Mouse (Mus musculus): ENCODE results near the gene Nr1d1. TPM values are rescaled to one million over a fixed set of nuclear protein-coding genes. Genes with fewer than 3 reads are reported as not detected.

The Nr1d1 gene
- total and polyA plus RNA-seq, 2 experiments from 2014 or later, result 7.5 to 13.5 TPM

GRCm38 (mm10) chr11:98734020-98734419 lies 41.1 kb downstream of the Nr1d1 start:
- H3K27me3 ChIP-seq (ENCODE audit: insufficient read depth, low read length), result no peaks in the 10 kb centered on the region
- no peak for TF ChIP-seq CTCF (IDR thresholded peaks at IDR 0.05; ENCODE audit: low read depth)
- DNase-seq (ENCODE audit: low spot score), result no peak
- H3K36me3 ChIP-seq (ENCODE audit: insufficient read depth, low read length), result no peaks in the 10 kb centered on the region
- no peak overlapping the region for H3K27ac ChIP-seq
- H3K4me3 ChIP-seq (ENCODE audit: low read length), result no peak overlapping the region
- WGBS, result 82% methylated on average over 3 of the region's 3 CpGs
- H3K9ac ChIP-seq (replicated peaks; ENCODE audit: low read length), result no peak overlapping the region
- ATAC-seq, result no peak
- no peaks in the 10 kb centered on the region for H3K9me3 ChIP-seq (ENCODE audit: low read length)
- H3K4me2 ChIP-seq (ENCODE audit: low read depth, low read length), result no peak overlapping the region
- H3K4me1 ChIP-seq (ENCODE audit: insufficient read depth, low read length), result peaks cover 12% of the 10 kb centered on the region

GRCm38 (mm10) chr11:98731134-98731533 lies 44.0 kb downstream of the Nr1d1 start:
- Histone ChIP-seq H3K27me3 (ENCODE audit: insufficient read depth, low read length) (no peaks in the 10 kb centered on the region), H3K36me3 (ENCODE audit: insufficient read depth, low read length) (peaks cover 12% of the 10 kb centered on the region), H3K9me3 (ENCODE audit: low read length) (no peaks in the 10 kb centered on the region), H3K9ac (replicated peaks; ENCODE audit: low read length) (0 out of 2 replicates have a peak overlapping the region, but pooled peaks have one; percentile 17), H3K4me2 (ENCODE audit: low read depth, low read length) (no peak overlapping the region), H3K4me3 (ENCODE audit: low read length) (no peak overlapping the region), H3K4me1 (ENCODE audit: insufficient read depth, low read length) (peaks cover 4% of the 10 kb centered on the region), H3K27ac (peak overlapping the region; percentile 22; the same call in 1 of the 2 replicates)
- no peak for TF ChIP-seq CTCF (IDR thresholded peaks at IDR 0.05; ENCODE audit: low read depth)
- 34% methylated on average over 5 of the region's 5 CpGs for WGBS
- DNase-seq (ENCODE audit: low spot score), result peak; percentile 77
- 0 out of 2 replicates have a peak, but pooled peaks have one; percentile 42 for ATAC-seq

GRCm38 (mm10) chr11:98730727-98731126 lies 44.4 kb downstream of the Nr1d1 start:
- ATAC-seq (0 out of 2 replicates have a peak, but pooled peaks have one; percentile 20), DNase-seq (ENCODE audit: low spot score) (no peak)
- H3K4me2 ChIP-seq (ENCODE audit: low read depth, low read length), result no peak overlapping the region
- no peaks in the 10 kb centered on the region for H3K9me3 ChIP-seq (ENCODE audit: low read length)
- no peak overlapping the region for H3K9ac ChIP-seq (replicated peaks; ENCODE audit: low read length)
- H3K4me3 ChIP-seq (ENCODE audit: low read length), result no peak overlapping the region
- WGBS, result 51% methylated on average over 4 of the region's 4 CpGs
- H3K36me3 ChIP-seq (ENCODE audit: insufficient read depth, low read length), result peaks cover 16% of the 10 kb centered on the region
- H3K27ac ChIP-seq, result peak overlapping the region; percentile 22; the same call in 1 of the 2 replicates
- TF ChIP-seq CTCF (IDR thresholded peaks at IDR 0.05; ENCODE audit: low read depth), result no peak
- peaks cover 4% of the 10 kb centered on the region for H3K4me1 ChIP-seq (ENCODE audit: insufficient read depth, low read length)
- H3K27me3 ChIP-seq (ENCODE audit: insufficient read depth, low read length), result no peaks in the 10 kb centered on the region

GRCm38 (mm10) chr11:98729119-98729588 lies 46.0 kb downstream of the Nr1d1 start, which contains the start of gene Med24:
Med24 (minus strand) TSS chr11:98729435.
- ATAC-seq, result peak; percentile 94
- WGBS, result under 1% methylated on average over 16 of the region's 16 CpGs
- Histone ChIP-seq H3K4me2 (ENCODE audit: low read depth, low read length) (peak within 1 kb of the TSS; percentile 87), H3K36me3 (ENCODE audit: insufficient read depth, low read length) (peaks cover 20% of the 10 kb centered on the region), H3K4me1 (ENCODE audit: insufficient read depth, low read length) (peaks cover 4% of the 10 kb centered on the region), H3K9ac (replicated peaks; ENCODE audit: low read length) (peak within 1 kb of the TSS; percentile 57), H3K27ac (peak within 1 kb of the TSS; percentile 83), H3K9me3 (ENCODE audit: low read length) (no peaks in the 10 kb centered on the region), H3K27me3 (ENCODE audit: insufficient read depth, low read length) (no peaks in the 10 kb centered on the region), H3K4me3 (ENCODE audit: low read length) (peak within 1 kb of the TSS; percentile 60)
- peak; percentile 96 for DNase-seq (ENCODE audit: low spot score)
- no peak for TF ChIP-seq CTCF (IDR thresholded peaks at IDR 0.05; ENCODE audit: low read depth)

GRCm38 (mm10) chr11:98725926-98726506 lies 49.1 kb downstream of the Nr1d1 start:
- no peaks in the 10 kb centered on the region for H3K27me3 ChIP-seq (ENCODE audit: insufficient read depth, low read length)
- ATAC-seq, result no peak
- WGBS, result 94% methylated on average over 15 of the region's 15 CpGs

GRCm38 (mm10) chr11:98723098-98723497 lies 52.0 kb downstream of the Nr1d1 start:
- Histone ChIP-seq H3K27me3 (ENCODE audit: insufficient read depth, low read length) (no peaks in the 10 kb centered on the region), H3K4me2 (ENCODE audit: low read depth, low read length) (no peak overlapping the region), H3K9me3 (ENCODE audit: low read length) (no peaks in the 10 kb centered on the region), H3K4me1 (ENCODE audit: insufficient read depth, low read length) (no peaks in the 10 kb centered on the region), H3K36me3 (ENCODE audit: insufficient read depth, low read length) (peaks cover 20% of the 10 kb centered on the region), H3K4me3 (ENCODE audit: low read length) (no peak overlapping the region), H3K27ac (no peak overlapping the region), H3K9ac (replicated peaks; ENCODE audit: low read length) (no peak overlapping the region)
- DNase-seq (ENCODE audit: low spot score) (no peak), ATAC-seq (no peak)
- TF ChIP-seq CTCF (IDR thresholded peaks at IDR 0.05; ENCODE audit: low read depth), result no peak
- 81% methylated on average over 7 of the region's 7 CpGs for WGBS

More at GRCm38 (mm10) chr11:98725926-98726506, 49.1 kb downstream of the Nr1d1 start:
- no peak for TF ChIP-seq CTCF (IDR thresholded peaks at IDR 0.05; ENCODE audit: low read depth)
- DNase-seq (ENCODE audit: low spot score), result no peak
- peaks cover 20% of the 10 kb centered on the region for H3K36me3 ChIP-seq (ENCODE audit: insufficient read depth, low read length)
- peaks cover 4% of the 10 kb centered on the region for H3K4me1 ChIP-seq (ENCODE audit: insufficient read depth, low read length)
- no peak overlapping the region for H3K27ac ChIP-seq
- no peak overlapping the region for H3K4me2 ChIP-seq (ENCODE audit: low read depth, low read length)
- no peak overlapping the region for H3K4me3 ChIP-seq (ENCODE audit: low read length)
- H3K9ac ChIP-seq (replicated peaks; ENCODE audit: low read length), result no peak overlapping the region
- H3K9me3 ChIP-seq (ENCODE audit: low read length), result no peaks in the 10 kb centered on the region

Measured in hindbrain, postnatal 0 days (tissue).